12 mouse cellular contexts compared by ENCODE assay signal in genomic region chr16:37728674-37729073, GRCm38 (mm10). TPM values are rescaled to one million over a fixed set of nuclear protein-coding genes. Genes with fewer than 3 reads are reported as not detected.
A peak's percentile ranks its signal among the peaks of the same experiment; 100 is the strongest.
DNase-seq lines count a peak whose midpoint lies in the region; ATAC-seq and TF ChIP-seq lines count a peak whose summit lies in the region.
"Had no signal": no experiment of that assay in that cellular context is flagged by ENCODE, and none has a peak within 500 bp of the region (broad histone marks: within the 10 kb centered on the region; RNA-seq: fewer than 3 reads in every experiment).

No protein-coding gene starts in this region.

- no peak for TF ChIP-seq CTCF in kidney, adult 2 months (conservative IDR thresholded peaks at IDR 0.05; ENCODE audit: insufficient read depth, insufficient read length, low read depth, low read length)

- H3K4me3 ChIP-seq in kidney, adult 2 months (ENCODE audit: insufficient read depth, low read depth, low read length) = no peak overlapping the region
- no peak overlapping the region for H3K4me3 ChIP-seq in heart, embryonic 14.5 days (ENCODE audit: control insufficient read depth in 1 of 2, insufficient read depth in 1 of 2, low read depth in 1 of 2, low read length in 2 of 2)

- peak; percentile 31; the same call in 1 of the 2 replicates for ATAC-seq in heart, embryonic 14.5 days (ENCODE audit: insufficient number of reproducible peaks, insufficient read depth, low FRiP score, low read depth)
- ATAC-seq: forebrain, embryonic 16.5 days; intestine, postnatal 0 days had no signal

- no peaks in the 10 kb centered on the region for H3K4me1 ChIP-seq in kidney, adult 2 months (ENCODE audit: control insufficient read depth, insufficient read depth, low read length)
- peaks cover 18 to 41% of the 10 kb centered on the region in 2 experiments for H3K4me1 ChIP-seq in heart, embryonic 14.5 days (ENCODE audit: control insufficient read depth in 2 of 2, insufficient read depth in 2 of 2, low read length in 2 of 2)

- H3K4me2 ChIP-seq in heart, embryonic 14.5 days (ENCODE audit: low read length) = peak overlapping the region; percentile 46; the same call in 1 of the 2 replicates

- no peaks in the 10 kb centered on the region for H3K9me3 ChIP-seq in heart, embryonic 14.5 days (ENCODE audit: control insufficient read depth, low read length)

- H3K36me3 ChIP-seq in kidney, adult 2 months (ENCODE audit: control insufficient read depth, insufficient read depth, low read length) = no peaks in the 10 kb centered on the region
- no peaks in the 10 kb centered on the region for H3K36me3 ChIP-seq in heart, embryonic 14.5 days (ENCODE audit: control insufficient read depth, insufficient read depth, low read length)

- no peak overlapping the region for H3K9ac ChIP-seq in heart, embryonic 14.5 days (ENCODE audit: low read length)

- WGBS in kidney, adult 2 months = 68% methylated on average over 1 of the region's 1 CpGs
- WGBS in heart, embryonic 14.5 days = 30% methylated on average over 1 of the region's 1 CpGs

- H3K27ac ChIP-seq in kidney, adult 2 months (ENCODE audit: insufficient read depth, low read depth, low read length) = no peak overlapping the region
- peak overlapping the region; percentile 49 to 87; a peak in 3 of 4 replicates for H3K27ac ChIP-seq in heart, embryonic 14.5 days (replicated peaks in 1 of 2; ENCODE audit: control insufficient read depth in 1 of 2, insufficient read depth in 1 of 2, low read depth in 2 of 2, low read length in 2 of 2)
- H3K27ac ChIP-seq: macrophage had no signal

- peak; percentile 4 for DNase-seq in kidney, adult 2 months
- no peak for DNase-seq in kidney, adult 11 months
- peak; percentile 51 to 68 for DNase-seq in adrenal gland, postnatal 36 days
- peak; percentile 34 for DNase-seq in lung, postnatal 14 days
- no peak for DNase-seq in thymus, postnatal 10 days (ENCODE audit: low spot score in 2 of 2)
- DNase-seq in frontal cortex, postnatal 14 days (ENCODE audit: low spot score in 2 of 2) = no peak
- no peak for DNase-seq in cerebellum, postnatal 4 days (ENCODE audit: low spot score in 2 of 2)
- DNase-seq: thymus, postnatal 14 days had no signal

- TF ChIP-seq POLR2A in kidney, adult 2 months (IDR thresholded peaks at IDR 0.05; ENCODE audit: low read depth, low read length) = no peak

- H3K27me3 ChIP-seq in kidney, adult 2 months (replicated peaks; ENCODE audit: control insufficient read depth, insufficient read depth, low read length) = no peaks in the 10 kb centered on the region
- no peaks in the 10 kb centered on the region for H3K27me3 ChIP-seq in heart, embryonic 14.5 days (ENCODE audit: control insufficient read depth, insufficient read depth, low read length)

RNA-seq across cellular contexts. Expression of gene Fstl1, which starts 48.0 kb away (rescaled TPM):
- 21.3 and 25.8 TPM in 2 replicates for polyA plus RNA-seq in kidney, adult 2 months (2012; rRNA removed)
- 10 to 100 TPM; 59.3 to 87.0 TPM for total RNA-seq in adrenal gland, postnatal 36 days (2021)
- 537 and 600 TPM in 2 replicates for polyA plus RNA-seq in heart, embryonic 14.5 days (2014; fragmentation: Nextera tagmentation; extraction: Ambion mirVana)

Comparison
In these comparisons a context has a peak if more than half of its experiments do, and no peak if none do; other contexts are left out.
1. DNase-seq: peak in kidney, adult 2 months (single experiment), adrenal gland, postnatal 36 days (2 of 2) and lung, postnatal 14 days (single experiment); none in kidney, adult 11 months (single experiment), thymus, postnatal 10 days (0 of 2), frontal cortex, postnatal 14 days (0 of 2) and cerebellum, postnatal 4 days (0 of 2).
2. RNA of gene Fstl1, which starts 48.0 kb away (polyA plus RNA-seq): 537 to 600 TPM in heart, embryonic 14.5 days; 21.3 to 25.8 TPM in kidney, adult 2 months; every median in the first group is over 10 times any median in the second.